Mouse (Mus musculus) T-helper 2 cell (primary cell): ENCODE data around the gene Mthfd2l.

ENCODE experiments used
- in situ Hi-C: fragments of 300-600 bp; cut with MboI, MseI; formaldehyde crosslinking; loops from one replicate; pipeline ENCODE4 v1.15.1; 2025; ENCODE audit warnings: high pct_unique_total_duplicates

Mthfd2l gene

DNA sequence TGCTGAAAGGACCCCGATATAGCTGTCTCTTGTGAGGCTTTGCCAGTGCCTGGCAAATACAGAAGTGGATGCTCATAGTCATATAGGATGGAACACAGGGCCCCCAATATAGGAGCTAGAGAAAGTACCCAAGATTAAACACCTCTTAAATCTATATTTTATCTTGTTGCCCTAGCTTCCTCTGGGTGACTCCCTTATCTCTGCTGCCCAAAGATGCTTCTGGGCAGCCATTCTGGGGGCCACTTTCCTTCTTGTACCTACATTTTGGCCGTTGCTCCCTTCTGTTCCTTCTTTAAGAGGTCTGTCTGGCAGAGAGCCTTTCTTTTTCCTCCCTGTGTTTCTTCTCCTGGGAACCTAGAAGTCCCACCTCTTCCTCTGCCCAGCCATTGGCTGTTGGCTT, 14.5 kb downstream of the Mthfd2l start:
- in situ Hi-C loops: loop anchor here (5.0 to 10.0 kb wide), 2 partner anchors 362 to 711 kb away; no protein-coding TSS in a partner anchor

DNA sequence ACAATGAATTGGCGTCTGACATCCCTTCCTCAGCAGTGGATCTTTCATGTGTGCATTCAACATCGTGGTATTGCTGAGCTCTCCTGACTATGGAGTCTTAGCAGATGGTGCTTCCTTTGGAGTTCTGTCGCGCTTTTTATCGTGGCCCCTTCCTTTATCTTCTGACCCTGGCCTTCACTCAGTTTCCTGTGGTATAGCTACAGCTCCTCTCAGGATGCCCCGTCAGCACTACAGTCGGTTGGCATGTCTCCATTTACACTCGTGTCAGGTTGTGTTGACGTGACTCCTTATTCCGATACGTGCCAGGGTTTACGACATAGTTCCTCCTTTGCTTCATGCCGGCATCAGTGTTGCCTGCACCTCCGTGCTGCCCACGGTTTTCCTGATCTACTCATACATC, 18.6 kb downstream of the Mthfd2l start:
- in situ Hi-C loops: loop anchor here (5.0 to 10.0 kb wide), 2 partner anchors 358 to 715 kb away; no protein-coding TSS in a partner anchor

DNA sequence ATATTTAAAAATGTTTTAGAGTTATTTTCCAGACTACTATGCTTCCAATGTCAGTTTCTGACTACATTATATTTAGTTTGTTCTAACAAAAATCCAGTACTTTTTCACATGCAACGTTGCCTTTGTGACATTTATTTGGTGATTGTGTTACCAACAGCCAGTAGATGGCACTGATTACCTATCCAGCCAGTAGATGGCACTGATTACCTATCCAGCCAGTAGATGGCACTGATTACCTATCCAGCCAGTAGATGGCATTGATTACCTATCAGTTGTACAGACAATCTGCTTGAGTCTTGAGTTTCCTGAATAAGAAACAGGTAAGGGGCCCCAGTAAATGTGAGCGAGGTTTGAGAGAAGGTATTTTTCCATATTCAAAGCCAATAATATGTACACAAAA, 20.6 kb downstream of the Mthfd2l start:
- in situ Hi-C loops: no loop called here

DNA sequence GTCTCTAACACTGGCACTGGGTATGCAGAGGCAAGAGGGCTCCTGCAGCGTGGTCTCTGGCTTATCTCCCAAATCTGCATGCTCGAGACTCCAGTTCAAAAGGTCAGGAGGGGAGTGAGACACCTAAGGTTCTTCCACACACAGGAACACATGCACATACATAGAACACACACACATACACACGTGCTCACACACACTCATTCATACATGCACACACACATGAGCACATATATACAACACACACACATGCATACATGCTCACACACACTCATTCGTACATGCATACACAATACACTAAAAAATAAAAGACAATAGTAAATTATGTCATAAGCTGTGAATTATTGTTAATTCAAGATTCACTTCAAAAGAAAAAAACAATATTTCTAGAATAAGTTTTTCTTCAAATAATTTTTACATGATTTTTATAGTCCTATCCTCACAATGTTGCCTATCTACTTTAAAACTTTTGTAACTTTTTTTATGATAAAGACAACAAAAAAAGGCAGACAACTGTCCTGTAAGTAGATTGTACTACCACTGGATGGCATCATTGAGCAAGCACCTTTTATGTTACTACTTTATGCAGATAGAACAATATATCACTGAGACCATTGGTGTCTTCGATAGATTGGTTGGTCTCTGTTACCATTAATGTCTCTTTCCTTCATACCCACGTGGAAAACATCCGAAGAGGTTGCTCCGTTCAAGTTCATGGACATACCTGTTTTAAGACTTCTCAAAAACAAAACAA, 22.0 kb downstream of the Mthfd2l start:
- in situ Hi-C loops: no loop called here

DNA sequence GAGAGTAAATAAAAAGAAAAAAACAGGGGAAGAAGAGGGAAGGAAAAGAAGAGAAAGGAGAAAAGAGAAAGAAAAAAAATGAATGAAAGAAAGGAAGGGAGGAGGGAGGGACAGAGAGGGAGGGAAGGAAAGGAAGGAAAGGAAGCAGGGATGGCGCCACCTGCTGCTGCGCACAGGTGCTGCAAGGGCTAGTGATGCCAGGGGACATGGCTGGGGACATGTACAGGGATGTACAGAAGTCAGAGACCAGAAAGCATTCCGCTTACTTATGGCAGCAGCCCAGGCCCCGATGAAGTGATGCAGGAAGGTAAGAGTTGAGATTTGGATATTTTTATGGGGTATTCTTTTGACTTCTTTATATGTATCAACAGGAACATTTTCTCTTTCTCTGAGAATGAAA, 33.4 kb downstream of the Mthfd2l start:
- in situ Hi-C loops: no loop called here

DNA sequence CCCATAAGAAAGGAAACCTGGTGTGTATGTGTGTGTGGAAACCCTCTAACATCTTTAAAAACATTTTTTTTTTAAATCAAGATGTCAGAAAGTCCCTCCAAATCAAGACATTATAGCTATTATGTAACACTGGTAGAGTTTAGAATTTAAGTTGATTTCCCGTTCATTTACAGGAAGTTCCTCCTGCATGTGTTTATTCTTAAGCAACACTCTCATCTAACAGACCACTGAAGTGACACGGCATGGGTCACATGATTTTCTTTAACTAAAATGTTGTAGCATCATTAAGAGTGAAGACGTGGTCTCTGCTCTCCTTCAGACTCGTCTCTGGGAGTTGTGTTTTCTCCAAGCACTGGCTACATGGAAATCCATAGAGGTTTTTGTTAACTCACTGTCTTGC, 33.8 kb downstream of the Mthfd2l start:
- in situ Hi-C loops: no loop called here

DNA sequence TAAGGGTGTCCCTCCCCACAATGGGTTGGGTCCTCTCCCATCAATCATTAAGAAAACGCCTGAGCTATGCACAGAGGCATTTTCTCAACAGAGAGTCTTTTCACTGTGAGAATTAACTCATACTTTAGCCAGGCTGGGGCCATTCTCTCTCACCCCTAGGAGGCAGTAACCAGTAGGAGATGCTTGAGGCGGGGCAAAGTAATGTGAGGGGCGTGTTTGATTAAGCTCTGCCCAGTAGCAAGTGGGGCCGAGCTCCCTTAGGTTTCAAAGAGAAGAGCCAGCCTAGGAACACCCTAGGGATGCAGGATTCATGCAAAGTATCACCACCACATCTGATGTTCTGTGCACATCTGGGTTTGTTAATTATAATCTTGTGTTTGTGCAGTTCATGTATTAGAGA, 34.5 kb downstream of the Mthfd2l start:
- in situ Hi-C loops: no loop called here

DNA sequence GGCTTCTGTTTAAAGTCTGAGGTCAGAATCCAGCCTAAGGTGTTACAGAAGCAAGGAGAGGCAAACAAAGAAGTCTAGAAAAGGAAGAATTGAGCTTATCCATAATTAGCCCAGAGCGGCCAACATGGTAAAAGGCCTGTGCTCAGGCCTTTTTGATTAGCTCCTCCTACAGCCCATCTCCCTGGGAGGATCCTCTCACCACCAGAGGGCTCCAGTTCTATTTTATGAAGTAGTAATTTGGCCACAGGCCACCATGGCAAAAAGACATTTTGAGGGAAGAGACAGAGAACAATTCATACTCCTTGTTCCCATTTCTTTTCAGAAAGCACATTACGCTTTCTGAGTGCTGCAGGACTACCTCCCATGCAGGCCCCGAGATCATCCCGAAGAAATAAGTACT, 46.3 kb downstream of the Mthfd2l start:
- in situ Hi-C loops: loop anchor here (25.0 kb wide), 1 partner anchor 1065 kb away; no protein-coding TSS in a partner anchor

DNA sequence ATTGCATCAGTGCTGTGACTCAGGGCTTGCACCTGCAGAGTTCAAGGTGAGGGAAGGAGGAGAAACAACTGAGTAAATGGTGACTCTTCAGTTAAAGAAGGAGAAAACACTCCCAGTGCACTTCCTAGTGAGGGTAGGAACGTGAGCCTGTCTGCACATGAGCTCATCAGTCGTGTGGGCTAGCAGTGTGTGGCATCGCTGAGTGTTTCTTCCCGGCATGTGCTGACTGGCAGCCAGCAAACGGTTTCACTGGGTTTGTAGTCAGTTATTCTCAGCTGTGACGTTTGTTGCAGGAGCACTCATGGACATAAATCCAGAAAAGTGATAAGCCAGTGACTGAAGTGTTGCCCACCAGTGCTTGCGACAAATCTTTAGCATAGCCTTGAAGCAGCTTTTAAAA, 49.4 kb downstream of the Mthfd2l start:
- in situ Hi-C loops: loop anchor here (25.0 kb wide), 1 partner anchor 1068 kb away; no protein-coding TSS in a partner anchor

DNA sequence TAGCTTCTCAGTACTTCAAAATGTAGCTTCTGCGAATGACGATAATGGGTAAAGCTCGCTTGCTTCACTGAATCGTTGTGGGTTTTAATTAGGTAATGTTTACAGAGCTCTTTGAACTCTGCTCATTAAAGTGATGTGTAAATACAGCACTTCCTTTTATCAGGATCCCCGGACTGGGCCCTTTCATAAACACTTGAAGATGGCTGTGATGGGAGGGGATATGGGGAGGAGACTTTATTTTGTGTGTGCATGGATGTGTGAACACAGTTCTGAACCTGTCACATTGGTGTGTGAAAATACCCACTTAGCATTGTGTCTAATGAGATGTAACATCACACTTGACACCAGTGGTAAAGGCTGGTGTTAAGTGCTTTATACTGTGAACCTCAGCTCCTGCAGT, 56.7 kb downstream of the Mthfd2l start:
- in situ Hi-C loops: loop anchor here (25.0 kb wide), 1 partner anchor 1075 kb away; no protein-coding TSS in a partner anchor

DNA sequence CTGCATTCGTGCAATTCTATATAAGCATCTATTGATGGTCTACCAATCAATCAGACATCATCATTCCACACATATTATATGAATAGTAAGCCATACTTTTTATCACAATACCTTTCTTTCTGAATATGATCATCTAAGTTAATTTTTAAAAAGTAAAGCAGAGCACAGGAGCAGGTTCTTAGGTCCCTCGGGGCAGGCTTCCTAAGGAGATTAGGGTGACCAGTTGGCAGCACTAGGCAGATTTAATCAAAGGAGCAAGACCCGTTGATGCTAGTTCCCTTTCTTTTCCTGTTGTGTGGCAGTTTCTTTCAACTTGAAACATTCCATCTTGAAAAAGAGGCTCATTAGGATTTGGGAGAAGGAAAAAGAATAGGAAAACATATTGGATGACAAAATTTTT, 57.2 kb downstream of the Mthfd2l start:
- in situ Hi-C loops: loop anchor here (25.0 kb wide), 1 partner anchor 1076 kb away; no protein-coding TSS in a partner anchor

DNA sequence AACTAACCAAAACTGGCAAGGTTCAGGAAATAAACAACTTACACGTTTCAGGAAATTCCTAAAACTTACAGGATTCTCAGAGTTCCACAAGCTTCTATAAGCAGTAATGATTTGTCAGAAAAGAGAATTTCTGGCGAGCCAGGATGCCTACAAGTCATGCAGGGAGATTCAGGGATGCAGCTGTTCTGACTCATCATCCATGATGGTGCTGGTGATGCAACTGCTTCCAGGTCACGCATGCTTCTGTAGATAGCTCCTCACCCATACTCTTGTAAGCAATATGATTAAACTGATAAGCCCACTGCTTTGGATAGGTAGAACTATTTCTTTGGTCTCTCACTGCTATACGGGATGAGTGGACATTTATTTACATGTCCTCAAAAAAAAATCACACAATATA, 57.7 kb downstream of the Mthfd2l start:
- in situ Hi-C loops: loop anchor here (25.0 kb wide), 1 partner anchor 1076 kb away; no protein-coding TSS in a partner anchor

DNA sequence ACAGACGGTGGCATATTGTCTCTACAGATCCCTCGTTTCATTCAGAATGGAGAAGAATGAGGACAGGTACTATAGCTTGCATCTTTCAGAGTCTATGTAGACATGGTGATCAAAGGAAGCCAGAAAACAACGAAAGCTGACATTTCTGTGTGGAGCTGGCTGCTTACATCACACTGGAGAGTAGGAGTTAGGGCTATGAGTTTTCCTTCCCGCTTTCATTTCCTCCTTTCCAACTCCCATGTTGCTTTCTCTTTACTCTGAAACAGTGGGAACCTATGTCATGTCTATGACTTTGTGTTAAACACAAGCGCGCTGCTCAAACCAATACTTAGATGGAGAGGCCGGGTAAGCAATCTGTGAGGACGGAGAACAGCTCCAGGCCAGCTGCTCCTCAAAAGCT, 69.0 kb downstream of the Mthfd2l start:
- in situ Hi-C loops: loop anchor here (25.0 kb wide), 1 partner anchor 1088 kb away; no protein-coding TSS in a partner anchor

DNA sequence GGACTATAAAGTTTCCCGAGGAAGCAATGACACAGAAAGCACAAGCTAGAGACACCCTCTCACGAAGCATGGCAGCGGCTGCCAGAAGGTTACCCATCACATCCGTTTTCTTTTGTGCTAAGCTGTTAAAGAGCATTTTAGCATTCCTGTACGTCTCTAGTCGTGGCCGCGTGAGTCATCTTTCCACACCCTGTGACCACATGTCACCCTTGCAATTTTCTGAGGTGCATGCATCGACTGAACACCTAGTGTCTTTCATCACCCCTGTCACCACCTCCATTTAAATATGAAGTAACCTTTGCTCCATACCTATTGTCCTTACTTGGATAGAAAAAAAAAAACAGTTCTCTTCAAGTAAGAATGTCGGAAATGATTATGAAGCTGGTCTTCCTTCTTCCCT, 84.3 kb downstream of the Mthfd2l start:
- in situ Hi-C loops: no loop called here

DNA sequence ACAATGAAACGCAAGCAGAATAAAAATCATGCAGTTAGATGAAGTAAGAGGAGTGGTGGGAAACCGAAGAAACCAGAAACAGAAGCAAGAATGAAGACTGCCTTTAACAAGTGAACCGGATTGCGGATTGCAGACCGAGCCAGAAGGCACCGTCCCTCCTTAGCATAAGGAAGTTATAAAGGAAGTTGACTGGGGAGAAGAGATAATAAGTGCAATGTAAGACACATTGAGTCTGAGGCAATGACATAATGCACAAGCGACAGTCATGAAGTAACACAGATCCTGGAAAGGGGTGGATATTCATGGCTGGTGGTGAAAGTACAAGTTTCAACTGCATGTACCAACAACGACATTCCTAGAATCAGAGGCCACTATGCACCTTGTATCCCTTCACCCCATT, 92.2 kb downstream of the Mthfd2l start:
- in situ Hi-C loops: no loop called here

DNA sequence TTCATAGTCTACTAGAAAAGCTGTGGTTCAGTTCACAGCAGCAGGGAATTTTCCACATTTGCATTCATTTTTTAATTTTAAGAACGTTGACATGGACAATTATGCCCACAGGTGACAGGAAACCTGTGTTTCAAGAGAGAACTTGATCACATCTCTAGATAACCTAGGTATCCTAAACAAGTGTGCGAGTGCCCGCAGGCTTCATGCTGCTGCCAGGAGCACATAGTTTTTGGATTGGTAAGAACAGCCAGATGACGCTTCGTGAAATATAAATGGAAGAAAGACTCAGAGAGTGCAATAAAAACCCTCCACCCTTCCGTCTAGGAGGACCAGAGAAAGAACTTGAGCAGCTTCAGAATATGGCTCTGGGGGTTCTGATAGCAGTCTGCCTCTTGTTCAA, 96.2 kb downstream of the Mthfd2l start, which contains the start of gene Epgn:
Epgn (plus strand) TSS at position 301 of the 400 bp plus-strand sequence.
- in situ Hi-C loops: no loop called here

DNA sequence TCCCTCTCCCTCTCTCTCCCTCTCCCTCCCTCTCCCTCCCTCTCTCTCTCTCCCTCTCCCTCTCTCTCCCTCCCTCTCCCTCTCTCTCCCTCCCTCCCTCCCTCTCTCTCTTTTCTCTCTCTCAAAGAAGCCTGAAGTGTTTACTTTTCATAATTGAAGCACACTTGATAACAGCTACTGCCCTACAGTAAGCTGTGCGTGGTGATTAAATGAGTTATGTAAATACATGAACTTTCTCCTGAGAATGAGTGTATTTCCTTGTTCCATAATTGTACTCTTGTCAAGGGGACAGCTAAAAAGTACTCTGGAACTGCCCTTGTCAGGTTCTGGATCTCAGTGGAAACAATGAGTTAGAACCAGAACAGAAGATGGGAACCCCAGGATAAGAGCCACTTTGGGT, 96.9 kb downstream of the Mthfd2l start:
- in situ Hi-C loops: no loop called here

DNA sequence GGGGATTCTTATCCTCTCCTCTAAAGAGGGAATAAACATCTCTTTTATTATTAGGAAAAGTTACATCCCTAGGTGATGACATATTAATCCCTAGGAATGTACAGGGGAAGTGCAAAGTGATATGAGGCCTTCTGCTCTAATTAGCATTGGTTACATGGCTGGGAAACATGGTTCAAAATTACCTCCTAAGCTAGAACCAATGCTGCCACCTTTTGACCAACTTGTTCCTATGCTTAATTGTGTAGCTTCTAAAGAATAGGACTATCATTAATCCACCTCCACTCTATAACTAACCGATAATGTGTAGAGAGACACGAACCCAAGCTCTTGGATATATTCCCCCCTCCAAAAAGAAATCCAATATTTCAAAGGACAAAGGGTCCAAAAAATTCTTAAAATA, 99.7 kb downstream of the Mthfd2l start:
- in situ Hi-C loops: loop anchor here (10.0 kb wide), 1 partner anchor 534 kb away; no protein-coding TSS in a partner anchor

DNA sequence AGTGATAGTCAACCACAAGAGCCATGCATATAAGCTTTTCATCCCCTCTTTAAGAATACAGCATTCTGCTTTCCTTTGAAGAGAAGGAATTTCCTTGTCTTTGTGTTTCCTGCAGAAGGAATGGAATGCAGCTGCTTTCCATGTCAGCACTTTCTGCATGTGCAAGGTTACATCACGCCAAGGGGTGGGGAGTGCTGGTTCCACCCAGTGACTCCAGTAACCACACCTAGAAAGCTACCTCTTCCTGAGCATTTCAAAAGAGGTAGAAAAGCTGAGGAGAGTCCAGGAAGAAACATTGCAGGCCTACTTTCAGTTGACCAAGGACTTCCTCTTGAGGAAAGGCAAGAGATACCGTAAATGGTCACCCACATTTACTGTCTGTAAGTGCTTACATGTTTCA, 104.4 kb downstream of the Mthfd2l start:
- in situ Hi-C loops: loop anchor here (10.0 kb wide), 1 partner anchor 529 kb away; no protein-coding TSS in a partner anchor

DNA sequence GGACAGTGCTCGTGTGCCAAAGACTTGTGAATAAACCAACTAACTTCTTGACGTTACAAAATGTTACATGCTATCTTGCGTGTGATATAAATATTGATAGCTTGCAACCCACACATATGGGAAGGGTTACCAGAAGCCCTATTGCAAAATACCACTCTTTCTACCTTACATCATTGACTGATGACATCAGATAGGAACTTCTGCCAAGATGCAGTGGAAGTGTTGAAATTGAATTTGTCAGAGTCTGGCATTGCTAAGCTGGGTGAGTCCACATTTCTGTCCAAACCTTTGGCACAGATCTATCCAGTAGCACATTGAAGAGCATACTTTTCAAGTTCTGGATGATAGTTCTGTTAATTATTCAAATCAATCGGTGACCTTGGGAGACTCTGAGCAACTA, 105.7 kb downstream of the Mthfd2l start:
- in situ Hi-C loops: loop anchor here (10.0 kb wide), 1 partner anchor 528 kb away; no protein-coding TSS in a partner anchor

DNA sequence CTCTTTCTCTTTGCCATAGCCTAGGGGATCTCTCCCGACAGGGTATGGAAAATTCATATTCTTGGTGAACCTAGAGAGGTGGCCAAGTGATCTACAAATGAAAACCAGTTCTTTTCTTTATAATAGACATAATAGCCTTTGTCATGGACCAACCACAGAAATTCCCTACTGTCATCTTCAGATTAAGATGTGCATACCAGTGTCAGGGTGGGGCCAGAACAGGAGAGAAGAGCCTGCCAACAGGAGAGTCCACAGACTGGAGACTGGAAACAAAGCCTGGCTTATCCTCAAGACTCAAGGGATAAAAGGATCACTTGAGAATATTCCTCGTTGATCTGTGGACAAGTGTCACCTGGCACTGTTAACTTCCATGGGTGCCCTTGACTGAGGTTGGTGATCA, 106.8 kb downstream of the Mthfd2l start:
- in situ Hi-C loops: loop anchor here (10.0 kb wide), 1 partner anchor 527 kb away; no protein-coding TSS in a partner anchor

DNA sequence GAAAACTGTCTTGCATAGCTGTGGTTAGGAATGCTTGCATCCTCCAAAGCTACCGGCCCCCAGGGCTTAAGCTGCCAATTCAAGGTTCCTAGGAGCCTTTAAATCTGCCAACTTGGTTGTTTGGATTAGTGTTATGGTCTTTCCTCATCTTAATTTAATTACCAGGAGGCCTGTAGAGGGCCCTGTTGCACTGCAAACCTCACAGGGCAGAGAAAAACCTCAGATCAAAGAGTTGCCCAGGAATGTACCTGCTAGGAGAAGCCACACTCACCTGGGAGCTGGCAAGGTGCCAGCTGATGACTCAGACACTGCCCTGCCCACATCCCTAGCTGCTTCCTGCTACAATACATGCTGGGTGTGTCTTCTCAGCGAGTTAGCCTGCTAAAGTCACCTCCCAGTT, 107.6 kb downstream of the Mthfd2l start:
- in situ Hi-C loops: loop anchor here (10.0 kb wide), 1 partner anchor 526 kb away; no protein-coding TSS in a partner anchor

DNA sequence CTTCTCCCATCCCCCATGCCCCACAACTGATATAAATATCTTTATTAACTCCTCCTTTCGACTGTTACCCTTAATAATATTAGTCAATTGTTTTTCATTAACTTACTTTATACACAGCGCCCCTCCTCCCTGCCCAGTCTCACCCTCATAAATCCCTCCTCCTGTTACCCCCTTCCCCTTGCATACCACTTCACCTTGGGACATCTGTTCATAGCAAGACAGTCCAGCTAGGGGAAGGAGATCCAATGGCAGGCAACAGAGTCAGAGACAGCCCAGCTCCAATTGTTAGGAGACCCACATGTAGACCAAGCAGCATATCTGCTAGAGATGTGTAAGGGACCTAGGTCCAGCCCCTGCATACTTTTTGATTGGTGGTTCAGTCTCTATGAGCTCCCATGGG, 108.0 kb downstream of the Mthfd2l start:
- in situ Hi-C loops: loop anchor here (10.0 kb wide), 1 partner anchor 526 kb away; no protein-coding TSS in a partner anchor
